Mouse (Mus musculus) thymus, postnatal 10 days (tissue): Measurements from ENCODE around the gene Gabrb3.

Source experiments
- DNase-seq, 2 experiments: peaks; one replicate each; pipeline ENCODE4 v3.0.0; 2021; ENCODE audit warnings: low spot score in 2 of 2

Gene Gabrb3

DNA sequence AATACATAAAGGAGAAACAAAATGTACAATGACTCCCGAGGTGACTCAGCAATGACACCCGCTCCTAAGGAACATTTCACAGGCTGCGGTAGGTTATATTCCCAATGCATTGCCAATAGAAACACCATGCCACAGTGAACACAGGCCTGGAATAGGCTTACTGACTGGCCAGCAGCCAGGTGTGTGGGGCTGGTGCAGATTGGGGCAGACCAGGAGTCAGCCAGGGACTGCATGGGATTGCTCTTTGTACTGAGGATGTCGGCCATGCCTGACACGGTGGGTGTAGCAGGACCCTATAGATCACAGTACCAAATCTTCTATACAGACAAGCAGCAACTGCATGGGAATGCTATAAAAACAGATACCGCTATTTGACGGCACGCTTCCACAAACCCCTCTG, 110.5 kb downstream of the Gabrb3 start:
- no peak for DNase-seq

- DNase-seq = no peak
Measured at GRCm38 (mm10) chr7:57532676-57533075, 113.2 kb downstream of the Gabrb3 start.

- DNase-seq = no peak
Measured at GRCm38 (mm10) chr7:57538565-57538964, 119.1 kb downstream of the Gabrb3 start.

- DNase-seq = no peak
Measured at GRCm38 (mm10) chr7:57560732-57561436, 141.4 kb downstream of the Gabrb3 start.

- no peak for DNase-seq
Measured at GRCm38 (mm10) chr7:57564403-57564802, 144.9 kb downstream of the Gabrb3 start.

- peak in 1 of 2 experiments; percentile 7 for DNase-seq
Measured at GRCm38 (mm10) chr7:57590451-57591248, 171.2 kb downstream of the Gabrb3 start.

DNA sequence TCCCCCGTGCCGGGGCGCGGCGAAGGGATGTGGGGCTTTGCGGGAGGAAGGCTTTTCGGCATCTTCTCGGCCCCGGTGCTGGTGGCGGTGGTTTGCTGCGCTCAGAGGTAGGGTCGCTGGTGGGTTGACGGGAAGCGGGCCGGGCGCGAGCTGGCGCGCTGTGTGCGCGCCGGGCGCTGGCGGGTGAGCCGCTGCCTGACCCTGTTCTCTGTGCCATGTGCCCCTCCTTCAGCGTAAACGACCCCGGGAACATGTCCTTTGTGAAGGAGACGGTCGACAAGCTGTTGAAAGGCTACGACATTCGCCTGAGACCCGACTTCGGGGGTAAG, 171.7 kb downstream of the Gabrb3 start:
- no peak for DNase-seq

DNA sequence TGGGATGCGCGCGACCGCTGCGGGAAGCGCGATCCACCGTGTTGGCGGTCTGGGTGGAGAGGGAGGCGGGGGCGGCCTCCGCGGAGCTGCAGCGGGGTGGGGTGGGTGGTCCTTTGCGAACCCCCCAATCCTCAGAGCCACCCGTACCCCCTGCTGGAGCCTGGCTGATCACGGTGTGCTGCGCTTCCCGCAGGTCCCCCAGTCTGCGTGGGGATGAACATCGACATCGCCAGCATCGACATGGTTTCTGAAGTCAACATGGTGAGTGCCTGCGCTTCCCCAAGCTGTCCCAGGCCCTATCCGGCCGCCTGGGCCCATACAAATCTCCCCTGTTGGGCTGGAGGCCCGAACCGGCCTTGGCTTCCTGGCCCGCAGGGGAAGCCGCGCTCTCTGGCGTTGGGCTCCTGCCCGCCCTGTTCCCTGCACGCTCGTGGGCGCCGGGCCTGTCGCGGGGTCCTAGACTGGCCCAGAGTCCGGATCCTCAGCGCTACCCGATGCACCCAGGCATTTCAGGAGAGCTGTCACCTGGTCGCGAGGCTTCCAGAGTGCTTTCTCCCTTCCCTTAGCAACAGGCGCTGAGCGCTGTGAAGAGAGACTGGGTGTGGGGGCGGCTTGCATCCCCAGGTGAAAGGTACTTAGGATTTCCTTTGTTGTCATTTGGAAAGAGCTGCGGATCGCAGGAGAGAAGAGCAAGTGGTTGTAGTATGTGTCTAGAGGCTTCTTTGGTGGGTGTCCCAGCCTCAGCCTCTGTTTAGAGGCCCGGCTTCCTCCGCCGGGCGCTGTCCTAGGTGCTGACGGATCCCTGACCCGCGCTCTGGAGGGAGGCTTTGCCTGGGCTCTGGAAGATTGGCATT, 172.3 kb downstream of the Gabrb3 start:
- no peak for DNase-seq

DNA sequence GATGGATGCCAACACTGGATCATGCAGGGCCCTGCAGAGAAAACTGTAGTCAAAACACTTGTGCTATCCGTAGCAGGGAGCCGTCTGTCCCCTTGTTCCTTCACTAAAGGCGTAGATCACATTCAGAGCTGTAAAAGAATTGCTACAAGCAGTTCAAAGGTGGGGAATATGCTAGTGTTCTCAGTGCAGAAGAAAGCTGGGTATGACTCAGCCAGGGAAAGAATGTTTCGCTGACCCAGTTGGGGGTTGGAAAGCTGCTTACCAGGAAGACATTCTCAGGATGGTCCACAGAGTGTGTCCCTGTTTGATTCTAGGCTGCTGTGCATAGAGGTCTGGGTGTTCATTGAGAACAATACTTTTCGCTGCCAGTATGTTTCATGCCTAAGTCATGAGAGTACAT, 177.8 kb downstream of the Gabrb3 start:
- DNase-seq = no peak

DNA sequence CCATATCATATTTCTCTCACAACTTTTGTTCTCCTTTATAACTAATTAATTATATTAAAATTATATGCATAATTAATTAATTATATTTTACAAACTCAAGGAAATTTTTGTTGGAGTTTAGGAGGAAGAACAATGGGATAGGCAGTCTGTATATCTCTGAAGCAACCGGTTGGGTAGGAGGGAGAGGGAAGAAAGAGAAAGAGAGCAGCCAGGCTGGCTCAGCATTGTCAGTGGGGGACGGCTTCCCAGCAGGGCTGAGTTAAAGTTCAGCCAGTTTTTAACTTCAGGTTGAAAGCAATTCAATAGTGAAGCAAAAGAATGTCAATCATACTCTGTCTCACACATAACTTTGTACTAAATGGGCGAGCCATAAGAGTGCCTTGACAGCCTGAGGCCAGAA, 199.2 kb downstream of the Gabrb3 start:
- DNase-seq = no peak

- DNase-seq = no peak
Measured at GRCm38 (mm10) chr7:57620036-57620435, 200.5 kb downstream of the Gabrb3 start.

- DNase-seq = no peak
Measured at GRCm38 (mm10) chr7:57623718-57624117, 204.2 kb downstream of the Gabrb3 start.

GRCm38 (mm10) chr7:57635026-57635425, 215.5 kb downstream of the Gabrb3 start:
- no peak for DNase-seq

GRCm38 (mm10) chr7:57635687-57636086, 216.2 kb downstream of the Gabrb3 start:
- DNase-seq = no peak

DNA sequence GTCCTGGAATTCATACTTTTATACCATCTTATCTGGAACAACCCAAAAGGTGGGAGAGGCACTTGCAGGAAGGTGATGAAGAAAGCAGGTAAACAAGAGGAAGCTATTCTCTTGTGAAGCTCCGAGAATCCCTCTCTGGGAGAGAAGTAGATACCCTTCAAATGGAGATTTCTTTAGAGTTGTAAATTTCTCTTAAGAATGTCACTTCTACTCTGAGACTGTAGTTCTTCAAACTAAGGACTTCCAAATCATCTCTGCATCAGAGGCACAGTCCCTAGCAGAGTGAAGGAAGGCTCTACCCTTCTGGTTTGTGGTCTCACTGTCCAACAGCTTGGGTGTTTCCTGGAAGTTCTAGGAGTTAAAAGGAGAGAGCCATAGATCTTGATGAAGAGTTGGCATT, 221.3 kb downstream of the Gabrb3 start:
- DNase-seq = no peak

DNA sequence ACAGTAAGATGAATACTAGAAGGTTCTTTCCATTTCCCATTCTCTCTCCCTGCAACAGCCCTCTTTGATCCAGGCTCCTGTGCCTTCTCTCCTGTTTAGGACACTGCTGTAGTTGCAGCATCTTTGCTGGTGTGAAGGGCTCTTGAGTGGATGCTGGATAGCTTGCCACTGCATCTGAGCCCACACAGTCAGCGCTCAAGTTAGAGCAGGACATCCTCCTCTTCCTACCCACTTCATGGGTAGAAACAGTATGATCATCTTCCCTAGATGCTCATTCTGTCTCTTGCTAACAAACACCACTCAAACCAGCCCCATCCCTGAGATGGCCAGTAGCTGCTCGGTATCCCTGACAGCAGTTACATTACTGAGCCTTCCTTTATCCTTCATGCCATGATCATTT, 227.9 kb downstream of the Gabrb3 start:
- DNase-seq = no peak

- no peak for DNase-seq
Measured at GRCm38 (mm10) chr7:57648136-57648755, 228.8 kb downstream of the Gabrb3 start.

DNA sequence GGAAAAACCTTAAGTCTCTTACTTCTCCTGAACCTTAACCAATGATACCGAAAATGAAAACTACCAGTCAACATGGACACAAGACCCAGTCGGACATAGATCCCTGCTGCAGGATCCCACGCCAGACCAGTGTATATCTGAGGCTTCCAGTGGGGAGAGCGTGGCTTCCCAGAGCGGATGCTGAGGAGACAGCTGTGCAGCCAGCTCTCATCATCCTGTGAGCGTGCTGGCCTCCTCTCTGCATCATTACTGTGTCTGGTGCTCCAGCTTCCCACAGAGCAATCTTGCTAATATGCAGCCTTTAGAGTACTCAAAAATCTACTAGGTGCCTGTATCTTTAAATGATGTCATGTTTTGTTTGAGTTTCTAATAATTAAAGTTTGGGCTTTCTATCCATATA, 257.9 kb downstream of the Gabrb3 start:
- DNase-seq = no peak

DNA sequence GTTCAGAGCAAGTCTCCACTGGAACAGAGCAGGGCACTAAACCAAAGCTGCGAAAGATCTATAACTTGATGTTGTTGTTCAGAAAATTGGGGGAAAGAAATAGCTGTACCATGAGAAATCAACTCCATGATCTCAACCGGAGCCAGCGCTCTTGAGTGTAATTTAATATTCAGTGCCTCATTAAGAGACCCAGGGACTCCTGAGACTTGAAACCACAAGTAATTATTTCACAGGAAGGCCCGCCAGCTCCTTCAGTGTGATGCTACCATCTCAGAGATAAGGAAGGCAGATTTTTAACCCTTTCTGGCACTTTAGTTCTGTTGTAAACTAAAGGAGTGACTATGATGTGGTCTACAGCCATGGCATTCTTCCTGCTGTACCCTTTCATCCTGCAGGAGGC, 270.3 kb downstream of the Gabrb3 start:
- no peak for DNase-seq

DNA sequence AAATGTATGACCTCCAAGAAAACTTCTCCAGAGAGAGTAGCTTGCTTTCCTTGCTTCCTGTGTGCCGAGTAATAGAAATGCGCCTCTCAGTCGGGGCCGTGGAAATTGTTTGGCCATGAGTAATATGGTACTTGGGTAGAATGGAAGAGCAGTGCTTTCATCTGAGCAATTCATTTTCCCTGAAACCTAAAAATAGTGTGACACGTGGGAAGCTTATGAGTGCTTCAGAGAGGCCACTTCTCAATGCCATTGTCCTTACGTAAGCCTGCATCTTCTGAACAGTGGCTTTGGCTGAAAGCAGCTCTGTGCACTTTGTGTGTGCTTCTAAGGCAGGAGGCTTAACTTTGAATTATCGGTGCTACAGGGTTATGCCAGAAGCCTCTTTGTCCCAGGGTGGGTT, 280.9 kb downstream of the Gabrb3 start:
- DNase-seq = no peak

DNA sequence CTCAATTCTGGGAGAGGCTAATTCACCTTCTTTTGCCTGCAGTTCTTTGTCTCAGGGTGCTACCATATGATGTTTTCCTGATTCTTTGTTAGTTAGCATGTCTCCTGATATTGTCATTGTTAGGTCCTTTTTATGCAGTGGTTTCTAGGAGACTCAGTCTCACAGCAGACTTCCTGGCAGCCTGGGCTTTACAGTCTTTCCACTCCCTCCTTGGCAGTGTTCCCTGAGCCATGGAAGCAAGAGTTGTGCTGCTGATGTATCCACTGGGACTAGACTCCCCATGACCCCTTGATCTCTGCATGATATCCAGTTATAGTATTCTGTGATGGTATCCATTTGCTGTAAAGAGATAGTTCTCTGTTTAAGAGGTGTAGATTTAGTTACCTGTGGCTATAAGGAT, 281.6 kb downstream of the Gabrb3 start:
- no peak for DNase-seq

- no peak for DNase-seq
Measured at GRCm38 (mm10) chr7:57703580-57703979, 284.1 kb downstream of the Gabrb3 start.
